Mouse (Mus musculus) inflammation-experienced regulatory T-cells, adult 6 months (primary cell): Measurements from ENCODE around the gene Gm29776. TPM values are rescaled to one million over a fixed set of nuclear protein-coding genes. Genes with fewer than 3 reads are reported as not detected.

ENCODE experiments used
- ATAC-seq: one replicate; pipeline ENCODE4 v1.8.0; 2017
- polyA plus RNA-seq, 3 experiments: library from polyadenylated mRNA; unstranded; fragments of 100-300 nt; shearing (Covaris generic); gene quantifications; one replicate each; pipeline ENCODE4 v1.2.1; 2017

Gene Gm29776
- polyA plus RNA-seq, 3 experiments from 2014 or later, result 0.28 to 0.40 TPM; not detected in 1

DNA sequence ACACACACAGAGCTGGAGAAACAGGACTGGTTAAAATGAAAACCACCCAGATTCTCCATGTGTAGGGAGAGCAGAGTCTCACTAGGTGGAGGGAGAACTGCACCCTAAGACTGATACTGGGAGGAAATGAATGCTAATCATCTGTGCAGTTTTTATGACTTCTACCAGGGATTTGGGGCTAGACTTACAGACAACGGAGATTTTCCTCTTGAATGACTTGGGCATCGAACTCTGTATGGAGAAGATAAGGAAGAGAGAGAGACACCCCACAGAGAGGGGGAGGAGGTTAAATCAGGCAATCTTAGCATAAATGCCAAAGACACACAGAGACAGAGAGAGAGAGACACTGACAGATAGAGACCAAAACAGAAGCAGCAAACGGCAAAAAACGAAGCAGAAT is 50.7 kb downstream of the Gm29776 start:
- no peak for ATAC-seq

DNA sequence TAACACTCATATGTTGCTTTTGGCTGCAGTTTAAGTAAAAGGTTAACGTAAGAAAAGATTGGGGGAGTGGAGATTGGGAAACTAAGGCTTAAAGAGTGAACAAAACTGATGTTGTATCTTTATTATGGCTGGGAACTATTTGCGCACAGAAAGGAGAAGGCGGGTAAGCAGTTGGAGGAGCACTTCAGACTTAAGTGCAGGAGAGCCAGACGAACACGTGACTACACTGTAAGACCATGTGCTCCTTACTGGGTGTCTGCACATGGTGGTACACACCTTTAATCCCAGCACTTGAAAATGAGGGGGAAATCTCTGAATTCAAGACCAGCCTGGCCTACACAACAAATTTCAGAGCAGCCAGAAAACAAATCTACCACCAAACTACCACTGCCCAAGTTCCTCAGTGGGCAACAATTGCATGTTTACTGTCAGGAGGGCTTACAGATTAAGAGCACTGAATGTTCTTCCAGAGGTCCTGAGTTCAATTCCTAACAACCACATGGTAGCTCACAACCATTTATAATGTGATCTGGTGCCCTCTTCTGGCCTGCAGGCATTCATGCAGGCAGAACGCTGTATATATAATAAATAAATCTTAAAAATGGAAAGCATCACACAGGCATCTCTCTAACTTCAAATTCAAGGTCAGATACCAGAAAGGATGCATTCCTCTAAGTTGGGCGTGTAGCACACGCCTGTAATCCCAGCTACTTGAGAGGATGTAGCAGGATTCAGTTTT is 51.6 kb downstream of the Gm29776 start:
- no peak for ATAC-seq

DNA sequence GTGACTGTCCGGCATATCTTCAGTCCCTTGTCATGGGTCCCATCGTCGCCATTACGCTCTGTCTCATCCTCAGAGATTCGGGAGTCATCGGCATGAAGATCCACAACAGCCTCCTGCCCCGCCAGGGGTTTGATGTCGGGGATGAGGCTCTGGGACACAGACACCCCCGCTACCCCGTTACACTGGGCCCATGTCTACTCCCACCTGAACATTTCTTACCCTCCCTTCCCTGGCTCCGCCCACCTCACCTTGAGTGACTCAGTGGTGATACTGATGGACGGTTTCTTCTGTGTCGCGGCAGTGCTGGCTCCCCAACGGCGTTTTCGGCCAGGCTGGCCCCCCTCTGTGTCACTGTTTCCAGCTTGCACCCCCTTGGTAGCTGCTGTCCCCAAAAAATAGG is 52.2 kb downstream of the Gm29776 start:
- no peak for ATAC-seq

DNA sequence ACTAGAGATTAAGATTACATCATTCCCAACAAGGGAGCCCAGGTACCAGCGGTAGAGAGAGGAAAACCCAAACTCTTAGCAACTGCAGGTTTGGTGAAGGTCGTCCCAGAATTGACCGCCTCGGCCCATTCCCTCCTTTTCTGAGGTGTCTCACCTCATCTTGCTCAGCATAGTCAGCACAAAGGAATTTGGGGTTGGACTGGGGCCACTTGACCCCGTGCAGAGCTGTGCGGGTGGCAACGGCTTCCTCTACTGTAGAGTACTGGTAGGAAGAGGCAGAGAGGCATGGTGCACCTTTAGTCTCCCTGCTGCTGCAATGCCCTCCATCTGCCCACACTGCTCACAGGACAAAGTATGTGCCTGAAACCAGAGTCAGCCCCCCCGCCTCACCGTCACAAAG is 54.3 kb downstream of the Gm29776 start:
- no peak for ATAC-seq

DNA sequence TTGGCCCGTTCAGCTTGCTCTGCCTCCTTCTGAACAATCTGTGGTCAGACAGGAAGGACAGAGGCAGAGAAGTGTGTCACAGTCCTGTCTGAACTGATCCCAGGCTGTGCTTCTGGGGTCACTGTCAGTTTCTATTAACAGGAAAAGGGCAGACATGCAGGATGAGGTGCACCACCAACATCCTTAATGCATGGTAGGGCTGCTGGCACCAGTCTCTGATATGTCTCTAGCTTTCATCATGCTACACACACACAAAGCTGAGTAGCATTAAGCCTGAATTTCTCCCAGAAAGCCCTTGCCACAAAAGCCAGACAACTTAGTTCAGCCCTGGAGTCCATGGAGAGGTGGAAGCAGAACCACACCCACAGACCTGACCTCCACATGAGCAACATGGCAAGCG is 55.6 kb downstream of the Gm29776 start:
- ATAC-seq, result no peak

Other genes starting within 250 kb of the Gm29776 start
- 10 to 100 TPM; 52.5 to 66.4 (median 63.3) TPM for gene Lrp10, start 234.7 kb downstream of the Gm29776 start, polyA plus RNA-seq
- gene Rem2, start 222.7 kb downstream of the Gm29776 start, polyA plus RNA-seq, result under 1 TPM; 0.50 to 0.58 (median 0.57) TPM
- gene Prmt5, start 181.3 kb downstream of the Gm29776 start, polyA plus RNA-seq, result 10 to 100 TPM; 27.9 to 47.0 (median 36.6) TPM
- gene Haus4, start 144.2 kb downstream of the Gm29776 start, polyA plus RNA-seq, result 10 to 100 TPM; 24.6 to 39.7 (median 31.6) TPM
- under 1 TPM; 0.10 to 0.25 (median 0.15) TPM for gene Ajuba, start 121.3 kb downstream of the Gm29776 start, polyA plus RNA-seq
- gene 4931414P19Rik, start 92.8 kb downstream of the Gm29776 start, polyA plus RNA-seq, result 1 to 10 TPM; 1.5 to 2.5 (median 1.7) TPM
- gene Psmb5, start 80.8 kb downstream of the Gm29776 start, polyA plus RNA-seq, result 100 to 1,000 TPM; 131 to 214 (median 136) TPM
- gene Psmb11, start 77.4 kb downstream of the Gm29776 start, polyA plus RNA-seq, result not detected
- gene Gm17606, start 57.9 kb downstream of the Gm29776 start, polyA plus RNA-seq, result not detected
- under 1 TPM; 0.12 to 0.42 (median 0.15) TPM for gene Cdh24, start 57.5 kb downstream of the Gm29776 start, polyA plus RNA-seq
- gene 1700123O20Rik, start 12.6 kb downstream of the Gm29776 start, polyA plus RNA-seq, result 10 to 100 TPM; 87.2 to 94.2 (median 92.9) TPM
- gene Acin1, start 11.9 kb downstream of the Gm29776 start, polyA plus RNA-seq, result 100 to 1,000 TPM; 108 to 175 (median 154) TPM
- gene Cebpe, start 13.3 kb upstream of the Gm29776 start, polyA plus RNA-seq, result not detected
- gene Slc7a8, start 83.1 kb upstream of the Gm29776 start, polyA plus RNA-seq, result under 1 TPM in 2 of 3 experiments, not detected in 1; 0.20 to 0.29 TPM
- gene Rnf212b, start 115.3 kb upstream of the Gm29776 start, polyA plus RNA-seq, result not detected
- gene Homez, start 172.1 kb upstream of the Gm29776 start, polyA plus RNA-seq, result 1 to 10 TPM; 2.1 to 8.4 (median 7.9) TPM
- gene Ppp1r3e, start 178.7 kb upstream of the Gm29776 start, polyA plus RNA-seq, result 1 to 10 TPM in 2 of 3 experiments, not detected in 1; 2.4 to 4.1 TPM
- 1 to 10 TPM; 1.3 to 2.1 (median 1.7) TPM for gene Bcl2l2, start 184.5 kb upstream of the Gm29776 start, polyA plus RNA-seq
- gene Gm20521, start 184.6 kb upstream of the Gm29776 start, polyA plus RNA-seq, result 1 to 10 TPM in 1 of 3 experiments, not detected in 2; 1.6 TPM
- 10 to 100 TPM; 18.6 to 36.8 (median 22.6) TPM for gene Pabpn1, start 193.7 kb upstream of the Gm29776 start, polyA plus RNA-seq
- gene Slc22a17, start 214.3 kb upstream of the Gm29776 start, polyA plus RNA-seq, result 1 to 10 TPM in 2 of 3 experiments, under 1 TPM in 1; 0.25 to 1.6 (median 1.4) TPM
- not detected for gene Efs, start 227.3 kb upstream of the Gm29776 start, polyA plus RNA-seq
- gene Il25, start 233.9 kb upstream of the Gm29776 start, polyA plus RNA-seq, result not detected
- gene Cmtm5, start 237.4 kb upstream of the Gm29776 start, polyA plus RNA-seq, result not detected